Comparison of ENCODE assay signal across 8 mouse cellular contexts in genomic region chr16:20549161-20549560, GRCm38 (mm10). TPM values are rescaled to one million over a fixed set of nuclear protein-coding genes. Genes with fewer than 3 reads are reported as not detected.
DNase-seq lines count a peak whose midpoint lies in the region; ATAC-seq and TF ChIP-seq lines count a peak whose summit lies in the region.

No protein-coding gene starts in this region.

- H3K79me2 ChIP-seq in myocyte (ENCODE audit: control insufficient read depth, insufficient read depth): peaks cover 13% of the 10 kb centered on the region

- no peaks in the 10 kb centered on the region for H3K9me3 ChIP-seq in embryonic facial prominence, embryonic 13.5 days
- H3K9me3 ChIP-seq in intestine, embryonic 14.5 days (ENCODE audit: control insufficient read depth, low read length): no peaks in the 10 kb centered on the region

- no peak for TF ChIP-seq POLR2A in myocyte (IDR thresholded peaks at IDR 0.05; ENCODE audit: insufficient read length, low read depth)

- peak overlapping the region; percentile 63 for H3ac ChIP-seq in myocyte (ENCODE audit: control insufficient read depth, insufficient read length)

- H3K4me3 ChIP-seq in left cerebral cortex, adult 2 months: peak overlapping the region; percentile 81
- H3K4me3 ChIP-seq in embryonic facial prominence, embryonic 13.5 days: peak overlapping the region; percentile 90
- peak overlapping the region; percentile 95 for H3K4me3 ChIP-seq in intestine, embryonic 14.5 days (ENCODE audit: low read depth, low read length)
- peak overlapping the region; percentile 99 for H3K4me3 ChIP-seq in myocyte

- no peak for DNase-seq in left cerebral cortex, adult 2 months (ENCODE audit: extremely low spot score in 1 of 2, low spot score in 2 of 2)
- DNase-seq in left cerebral cortex, adult 8-10 months (ENCODE audit: low spot score in 2 of 2): no peak
- no peak for DNase-seq in intestine, embryonic 14.5 days (ENCODE audit: low spot score)
- DNase-seq in adrenal gland, adult 8-10 months: no peak
- DNase-seq in B cell, adult 2 months: no peak
- no peak for DNase-seq in adrenal gland, postnatal 25 days

- peak overlapping the region; percentile 85; the same call in 1 of the 2 replicates for H3K27ac ChIP-seq in left cerebral cortex, adult 2 months
- no peak overlapping the region for H3K27ac ChIP-seq in embryonic facial prominence, embryonic 13.5 days
- no peak overlapping the region for H3K27ac ChIP-seq in intestine, embryonic 14.5 days (ENCODE audit: low read depth)

- H3K27me3 ChIP-seq in embryonic facial prominence, embryonic 13.5 days: no peaks in the 10 kb centered on the region
- H3K27me3 ChIP-seq in intestine, embryonic 14.5 days (replicated peaks; ENCODE audit: control insufficient read depth, insufficient read depth, low read length): no peaks in the 10 kb centered on the region
- no peaks in the 10 kb centered on the region for H3K27me3 ChIP-seq in myocyte (ENCODE audit: control insufficient read depth, insufficient read depth, insufficient read length)

- no peak for ATAC-seq in embryonic facial prominence, embryonic 13.5 days (ENCODE audit: insufficient number of reproducible peaks, insufficient read depth, low FRiP score, low TSS enrichment, low read depth)
- ATAC-seq in intestine, embryonic 14.5 days (replicated peaks; ENCODE audit: low FRiP score, low TSS enrichment, low read depth): no peak

- H3K9ac ChIP-seq in embryonic facial prominence, embryonic 13.5 days: peak overlapping the region; percentile 95
- peak overlapping the region; percentile 75 for H3K9ac ChIP-seq in intestine, embryonic 14.5 days (ENCODE audit: low read length)

- intact Hi-C loops in left cerebral cortex, adult 2 months (cut with DNase I): loop anchor here (2.0 to 5.0 kb wide), 2 partner anchors 32 to 63 kb away; partner anchors contain the start of genes Alg3, Dvl3, Eef1akmt4 and Gm49333

- peaks cover 18% of the 10 kb centered on the region for H3K4me1 ChIP-seq in embryonic facial prominence, embryonic 13.5 days
- peaks cover 11% of the 10 kb centered on the region for H3K4me1 ChIP-seq in intestine, embryonic 14.5 days (replicated peaks; ENCODE audit: control insufficient read depth, insufficient read depth, low read length)

- no peak for TF ChIP-seq CTCF in left cerebral cortex, adult 2 months (IDR thresholded peaks at IDR 0.05)

- peak overlapping the region; percentile 87 for H3K4me2 ChIP-seq in embryonic facial prominence, embryonic 13.5 days
- H3K4me2 ChIP-seq in intestine, embryonic 14.5 days (ENCODE audit: low read length): peak overlapping the region; percentile 97
- H3K4me2 ChIP-seq in myocyte (ENCODE audit: low read depth): peak overlapping the region; percentile 90

- 51% methylated on average over 9 of the region's 9 CpGs for WGBS in embryonic facial prominence, embryonic 13.5 days
- WGBS in intestine, embryonic 14.5 days: 50% methylated on average over 9 of the region's 9 CpGs

- H3K36me3 ChIP-seq in embryonic facial prominence, embryonic 13.5 days: peaks cover 60% of the 10 kb centered on the region
- H3K36me3 ChIP-seq in intestine, embryonic 14.5 days (ENCODE audit: control insufficient read depth, insufficient read depth, low read length): peaks cover 64% of the 10 kb centered on the region
- H3K36me3 ChIP-seq in myocyte (ENCODE audit: control insufficient read depth, insufficient read depth): peaks cover 21% of the 10 kb centered on the region

TF ChIP-seq in myocyte, 11 proteins besides CTCF, POLR2A, EP300 and RAD21:
- no peak for TF ChIP-seq USF1 (IDR thresholded peaks at IDR 0.05; ENCODE audit: low read depth)
- TF ChIP-seq SRF (IDR thresholded peaks at IDR 0.05; ENCODE audit: control insufficient read depth, insufficient read length, low read depth): no peak
- no peak for TF ChIP-seq REST (IDR thresholded peaks at IDR 0.05; ENCODE audit: insufficient read depth, insufficient read length)
- TF ChIP-seq E2F4 (IDR thresholded peaks at IDR 0.05; ENCODE audit: insufficient read depth): no peak
- TF ChIP-seq MYOD1 (IDR thresholded peaks at IDR 0.05; ENCODE audit: control insufficient read depth in 1 of 3, insufficient read length in 2 of 3, low read depth in 2 of 3): no peak
- TF ChIP-seq TCF12 (IDR thresholded peaks at IDR 0.05; ENCODE audit: insufficient read depth, poor library complexity, severe bottlenecking): no peak
- no peak for TF ChIP-seq MYOG (IDR thresholded peaks at IDR 0.05; ENCODE audit: control insufficient read depth in 1 of 3, insufficient read depth in 1 of 3, insufficient read length in 2 of 3, low read depth in 2 of 3)

RNA-seq across cellular contexts. Expression of gene Abcf3, which starts 0.8 kb away (rescaled TPM):
- total RNA-seq in left cerebral cortex, adult 2 months (2021): 100 to 1,000 TPM; 102 to 109 TPM
- total RNA-seq in left cerebral cortex, adult 8-10 months (2022): 100 to 1,000 TPM; 102 to 130 (median 119) TPM
- 65.0 and 77.4 TPM in 2 replicates for polyA plus RNA-seq in embryonic facial prominence, embryonic 13.5 days (2015; fragmentation: Nextera tagmentation; extraction: Ambion mirVana)
- 47.9 and 55.5 TPM in 2 replicates for polyA plus RNA-seq in intestine, embryonic 14.5 days (2014; fragmentation: Nextera tagmentation; extraction: Ambion mirVana)
- 50.2 TPM for polyA plus RNA-seq in myocyte (2012; fragmentation: generic; extraction: Trizol)
- total RNA-seq in adrenal gland, adult 8-10 months (2022): 100 to 1,000 TPM in 2 of 4 experiments, 10 to 100 TPM in 2; 80.8 to 118 (median 97.5) TPM
- 87.3 and 101 TPM in 2 replicates for total RNA-seq in adrenal gland, postnatal 25 days (2021)

RNA-seq across cellular contexts. Expression of gene Ap2m1, which starts 13.9 kb away (rescaled TPM):
- 100 to 1,000 TPM; 804 to 827 TPM for total RNA-seq in left cerebral cortex, adult 2 months (2021)
- total RNA-seq in left cerebral cortex, adult 8-10 months (2022): 100 to 1,000 TPM; 794 to 854 (median 817) TPM
- 610 and 646 TPM in 2 replicates for polyA plus RNA-seq in embryonic facial prominence, embryonic 13.5 days (2015; fragmentation: Nextera tagmentation; extraction: Ambion mirVana)
- polyA plus RNA-seq in intestine, embryonic 14.5 days (2014; fragmentation: Nextera tagmentation; extraction: Ambion mirVana): 630 and 682 TPM in 2 replicates
- 446 TPM for polyA plus RNA-seq in myocyte (2012; fragmentation: generic; extraction: Trizol)
- 100 to 1,000 TPM; 273 to 406 (median 325) TPM for total RNA-seq in adrenal gland, adult 8-10 months (2022)
- total RNA-seq in adrenal gland, postnatal 25 days (2021): 291 and 310 TPM in 2 replicates

RNA-seq across cellular contexts. Expression of gene Dvl3, which starts 32.4 kb away (rescaled TPM):
- 10 to 100 TPM; 64.7 to 70.1 TPM for total RNA-seq in left cerebral cortex, adult 2 months (2021)
- 10 to 100 TPM; 50.6 to 55.9 (median 54.9) TPM for total RNA-seq in left cerebral cortex, adult 8-10 months (2022)
- polyA plus RNA-seq in embryonic facial prominence, embryonic 13.5 days (2015; fragmentation: Nextera tagmentation; extraction: Ambion mirVana): 26.7 and 27.1 TPM in 2 replicates
- 24.6 and 26.1 TPM in 2 replicates for polyA plus RNA-seq in intestine, embryonic 14.5 days (2014; fragmentation: Nextera tagmentation; extraction: Ambion mirVana)
- polyA plus RNA-seq in myocyte (2012; fragmentation: generic; extraction: Trizol): 32.9 TPM
- total RNA-seq in adrenal gland, adult 8-10 months (2022): 10 to 100 TPM; 34.1 to 55.2 (median 45.5) TPM
- total RNA-seq in adrenal gland, postnatal 25 days (2021): 43.9 and 46.2 TPM in 2 replicates

RNA-seq across cellular contexts. Expression of gene Vwa5b2, which starts 40.1 kb away (rescaled TPM):
- total RNA-seq in left cerebral cortex, adult 2 months (2021): 10 to 100 TPM; 63.4 to 68.3 TPM
- total RNA-seq in left cerebral cortex, adult 8-10 months (2022): 10 to 100 TPM; 51.3 to 65.5 (median 57.9) TPM
- 1.6 and 2.8 TPM in 2 replicates for polyA plus RNA-seq in embryonic facial prominence, embryonic 13.5 days (2015; fragmentation: Nextera tagmentation; extraction: Ambion mirVana)
- polyA plus RNA-seq in intestine, embryonic 14.5 days (2014; fragmentation: Nextera tagmentation; extraction: Ambion mirVana): 5.3 and 6.2 TPM in 2 replicates
- 0.04 TPM for polyA plus RNA-seq in myocyte (2012; fragmentation: generic; extraction: Trizol)
- 1 to 10 TPM in 3 of 4 experiments, under 1 TPM in 1; 0.87 to 4.9 (median 2.7) TPM for total RNA-seq in adrenal gland, adult 8-10 months (2022)
- 1.5 TPM in 1 of 2 replicates, not detected in the other for total RNA-seq in adrenal gland, postnatal 25 days (2021)

RNA-seq across cellular contexts. Expression of gene Eif2b5, which starts 50.5 kb away (rescaled TPM):
- 10 to 100 TPM; 59.2 to 59.6 TPM for total RNA-seq in left cerebral cortex, adult 2 months (2021)
- 10 to 100 TPM; 57.3 to 62.6 (median 59.3) TPM for total RNA-seq in left cerebral cortex, adult 8-10 months (2022)
- polyA plus RNA-seq in embryonic facial prominence, embryonic 13.5 days (2015; fragmentation: Nextera tagmentation; extraction: Ambion mirVana): 96.6 and 114 TPM in 2 replicates
- 98.9 and 99.8 TPM in 2 replicates for polyA plus RNA-seq in intestine, embryonic 14.5 days (2014; fragmentation: Nextera tagmentation; extraction: Ambion mirVana)
- polyA plus RNA-seq in myocyte (2012; fragmentation: generic; extraction: Trizol): 94.7 TPM
- 10 to 100 TPM; 62.4 to 72.6 (median 66.0) TPM for total RNA-seq in adrenal gland, adult 8-10 months (2022)
- 58.3 and 63.8 TPM in 2 replicates for total RNA-seq in adrenal gland, postnatal 25 days (2021)
